Mouse (Mus musculus): Measurements from ENCODE around the gene Aldh1l1.

DNA sequence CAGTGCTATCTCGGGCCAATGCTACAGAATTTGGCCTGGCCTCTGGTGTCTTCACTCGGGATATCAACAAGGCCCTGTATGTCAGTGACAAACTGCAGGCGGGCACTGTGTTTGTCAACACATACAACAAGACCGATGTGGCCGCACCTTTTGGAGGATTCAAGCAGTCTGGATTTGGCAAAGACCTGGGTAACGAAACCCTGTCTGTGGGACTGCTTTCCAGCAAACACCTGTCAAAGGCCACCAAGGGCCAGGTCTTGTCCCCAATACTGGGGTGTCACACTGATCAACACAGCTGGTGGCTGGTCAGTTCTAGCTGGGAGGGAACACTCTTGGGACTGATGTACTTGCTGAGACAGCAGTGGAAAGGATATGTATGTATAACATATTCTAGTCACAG lies 112.0 kb downstream of the Aldh1l1 start:
- TF ChIP-seq GATA1 (IDR thresholded peaks at IDR 0.05; ENCODE audit: low read length) (no peak), TAL1 (IDR thresholded peaks at IDR 0.05; ENCODE audit: low read length) (no peak)
